Mouse (Mus musculus) neural tube, embryonic 14.5 days (tissue): Measurements from ENCODE around the gene Suco. TPM values are rescaled to one million over a fixed set of nuclear protein-coding genes. Genes with fewer than 3 reads are reported as not detected.

Experiments
- ATAC-seq: fragments of 200-750 bp; cut with Nextera tagmentation; 2 replicates; pipeline ENCODE4 v1.8.0; 2017; ENCODE audit warnings: low read depth, mild to moderate bottlenecking, moderate TSS enrichment, moderate library complexity
- H3K27ac ChIP-seq: fragments of 300-500 bp; sonication (generic); 2 replicates; pipeline ENCODE4 v1.5.1; 2014; ENCODE audit warnings: low read depth, mild to moderate bottlenecking, control low read depth, low read length, moderate library complexity, mixed read lengths
- H3K27me3 ChIP-seq: fragments of 300-500 bp; sonication (generic); 2 replicates; pipeline ENCODE4 v1.6.1; 2014; ENCODE audit warnings: low read length; ENCODE audit not compliant: control insufficient read depth, insufficient read depth
- H3K36me3 ChIP-seq: fragments of 300-500 bp; sonication (generic); 2 replicates; pipeline ENCODE4 v1.6.1; 2014; ENCODE audit warnings: low read length, mixed read lengths; ENCODE audit not compliant: control insufficient read depth, insufficient read depth
- H3K4me1 ChIP-seq: fragments of 300-500 bp; sonication (generic); 2 replicates; pipeline ENCODE4 v1.6.1; 2014; ENCODE audit warnings: low read length; ENCODE audit not compliant: control insufficient read depth, insufficient read depth
- H3K4me2 ChIP-seq: fragments of 300-500 bp; sonication (generic); 2 replicates; pipeline ENCODE4 v1.6.1; 2014; ENCODE audit warnings: mild to moderate bottlenecking, low read depth, low read length, control low read depth
- H3K4me3 ChIP-seq: fragments of 300-500 bp; sonication (generic); 2 replicates; pipeline ENCODE4 v1.5.1; 2014; ENCODE audit warnings: low read depth, low read length, control low read depth, mixed read lengths
- H3K9ac ChIP-seq: fragments of 300-500 bp; sonication (generic); replicated peaks from 2 replicates; pipeline ENCODE4 v1.6.1; 2014; ENCODE audit warnings: low read depth, mild to moderate bottlenecking, control low read depth, low read length, mixed read lengths
- H3K9me3 ChIP-seq: fragments of 300-500 bp; sonication (generic); 2 replicates; pipeline ENCODE4 v1.6.1; 2016; ENCODE audit warnings: low read length; ENCODE audit not compliant: control insufficient read depth
- WGBS: fragments of 180-500 bp; shearing (Covaris S2); extraction: QIAGEN DNeasy Blood & Tissue Kit; methylation state at CpG from one replicate; pipeline ENCODE4 v1.1.7; 2014; 5-methylcytosine and 5-hydroxymethylcytosine counted together
- polyA plus RNA-seq: library from polyadenylated mRNA; unstranded; fragments of >200 nt; fragmentation: Nextera tagmentation; extraction: Ambion mirVana; gene quantifications from 2 replicates; pipeline ENCODE4 v1.2.1, GENCODE M21; 2014

The Suco gene
- polyA plus RNA-seq, 1 experiment from 2014 or later, result 31.3 TPM

GRCm38 (mm10) chr1:161799791-161800190 lies 76.7 kb downstream of the Suco start:
- Histone ChIP-seq H3K4me1 (no peaks in the 10 kb centered on the region), H3K4me2 (no peak overlapping the region), H3K27ac (no peak overlapping the region), H3K9ac (no peak overlapping the region), H3K36me3 (no peaks in the 10 kb centered on the region), H3K27me3 (no peaks in the 10 kb centered on the region), H3K4me3 (no peak overlapping the region), H3K9me3 (no peaks in the 10 kb centered on the region)
- ATAC-seq, result no peak

GRCm38 (mm10) chr1:161798866-161799265 lies 77.6 kb downstream of the Suco start:
- no peak for ATAC-seq
- H3K9ac ChIP-seq, result no peak overlapping the region
- H3K4me2 ChIP-seq, result no peak overlapping the region
- H3K36me3 ChIP-seq, result no peaks in the 10 kb centered on the region
- H3K9me3 ChIP-seq, result no peaks in the 10 kb centered on the region
- H3K27ac ChIP-seq, result no peak overlapping the region
- WGBS, result 95% methylated on average over 3 of the region's 3 CpGs
- no peaks in the 10 kb centered on the region for H3K27me3 ChIP-seq
- H3K4me1 ChIP-seq, result no peaks in the 10 kb centered on the region
- H3K4me3 ChIP-seq, result no peak overlapping the region

GRCm38 (mm10) chr1:161794447-161795211 lies 81.9 kb downstream of the Suco start:
- 89% methylated on average over 10 of the region's 10 CpGs for WGBS
- Histone ChIP-seq H3K4me1 (no peaks in the 10 kb centered on the region), H3K27me3 (no peaks in the 10 kb centered on the region), H3K4me3 (no peak overlapping the region), H3K27ac (no peak overlapping the region), H3K9me3 (no peaks in the 10 kb centered on the region), H3K4me2 (no peak overlapping the region), H3K9ac (no peak overlapping the region), H3K36me3 (no peaks in the 10 kb centered on the region)
- ATAC-seq, result no peak

- H3K4me1 ChIP-seq, result no peaks in the 10 kb centered on the region
- no peak for ATAC-seq
- no peak overlapping the region for H3K27ac ChIP-seq
- no peaks in the 10 kb centered on the region for H3K27me3 ChIP-seq
- H3K9ac ChIP-seq, result no peak overlapping the region
- no peaks in the 10 kb centered on the region for H3K36me3 ChIP-seq
- H3K4me2 ChIP-seq, result no peak overlapping the region
- H3K9me3 ChIP-seq, result no peaks in the 10 kb centered on the region
- WGBS, result 86% methylated on average over 3 of the region's 3 CpGs
- no peak overlapping the region for H3K4me3 ChIP-seq
Observed at GRCm38 (mm10) chr1:161793321-161793720, 83.2 kb downstream of the Suco start.

GRCm38 (mm10) chr1:161792687-161792969 lies 83.9 kb downstream of the Suco start:
- Histone ChIP-seq H3K9me3 (no peaks in the 10 kb centered on the region), H3K27ac (no peak overlapping the region), H3K36me3 (no peaks in the 10 kb centered on the region), H3K4me1 (no peaks in the 10 kb centered on the region), H3K9ac (no peak overlapping the region), H3K4me2 (no peak overlapping the region), H3K4me3 (no peak overlapping the region), H3K27me3 (no peaks in the 10 kb centered on the region)
- 91% methylated on average over 4 of the region's 4 CpGs for WGBS
- ATAC-seq, result no peak

GRCm38 (mm10) chr1:161791854-161792686 lies 84.4 kb downstream of the Suco start:
- H3K4me3 ChIP-seq, result no peak overlapping the region
- H3K4me2 ChIP-seq, result no peak overlapping the region
- H3K27ac ChIP-seq, result no peak overlapping the region
- H3K9me3 ChIP-seq, result no peaks in the 10 kb centered on the region
- WGBS, result 91% methylated on average over 8 of the region's 8 CpGs
- no peaks in the 10 kb centered on the region for H3K27me3 ChIP-seq
- no peaks in the 10 kb centered on the region for H3K36me3 ChIP-seq
- no peaks in the 10 kb centered on the region for H3K4me1 ChIP-seq
- no peak for ATAC-seq
- H3K9ac ChIP-seq, result no peak overlapping the region

- H3K4me3 ChIP-seq, result no peak within 1 kb of the TSS
- H3K36me3 ChIP-seq, result no peaks in the 10 kb centered on the region
- H3K27ac ChIP-seq, result no peak within 1 kb of the TSS
- no peaks in the 10 kb centered on the region for H3K4me1 ChIP-seq
- no peak for ATAC-seq
- H3K27me3 ChIP-seq, result no peaks in the 10 kb centered on the region
- no peaks in the 10 kb centered on the region for H3K9me3 ChIP-seq
- H3K4me2 ChIP-seq, result no peak within 1 kb of the TSS
- whole genome bisulfite sequencing, result 87% methylated on average over 9 of the region's 9 CpGs
- H3K9ac ChIP-seq, result no peak within 1 kb of the TSS
Observed at GRCm38 (mm10) chr1:161788339-161788738, 88.1 kb downstream of the Suco start, which contains the start of gene Fasl. Fasl (minus strand) TSS chr1:161788495.

GRCm38 (mm10) chr1:161782725-161783124 lies 93.8 kb downstream of the Suco start:
- no peaks in the 10 kb centered on the region for H3K9me3 ChIP-seq
- no peaks in the 10 kb centered on the region for H3K27me3 ChIP-seq
- no peak for ATAC-seq
- no peak overlapping the region for H3K9ac ChIP-seq
- no peak overlapping the region for H3K4me2 ChIP-seq
- H3K36me3 ChIP-seq, result no peaks in the 10 kb centered on the region
- WGBS, result 80% methylated on average over 2 of the region's 2 CpGs
- H3K27ac ChIP-seq, result no peak overlapping the region
- no peaks in the 10 kb centered on the region for H3K4me1 ChIP-seq
- no peak overlapping the region for H3K4me3 ChIP-seq

GRCm38 (mm10) chr1:161781594-161781993 lies 94.9 kb downstream of the Suco start:
- Histone ChIP-seq H3K4me1 (no peaks in the 10 kb centered on the region), H3K9me3 (no peaks in the 10 kb centered on the region), H3K9ac (no peak overlapping the region), H3K4me3 (no peak overlapping the region), H3K27ac (no peak overlapping the region), H3K27me3 (no peaks in the 10 kb centered on the region), H3K36me3 (no peaks in the 10 kb centered on the region), H3K4me2 (no peak overlapping the region)
- WGBS, result 86% methylated on average over 5 of the region's 5 CpGs
- no peak for ATAC-seq
